In genomic region chr16:94126200-94126599, GRCm38 (mm10) we compare ENCODE assay signal across 19 mouse cellular contexts. TPM values are rescaled to one million over a fixed set of nuclear protein-coding genes. Genes with fewer than 3 reads are reported as not detected.
DNase-seq lines count a peak whose midpoint lies in the region; ATAC-seq and TF ChIP-seq lines count a peak whose summit lies in the region.
"Had no signal": no experiment of that assay in that cellular context is flagged by ENCODE, and none has a peak within 500 bp of the region (broad histone marks: within the 10 kb centered on the region; RNA-seq: fewer than 3 reads in every experiment).

No protein-coding gene starts in this region.

- H3K9ac ChIP-seq in heart, embryonic 15.5 days, result no peak overlapping the region
- no peak overlapping the region for H3K9ac ChIP-seq in forebrain, embryonic 11.5 days (ENCODE audit: low read length)
- H3K9ac ChIP-seq in intestine, postnatal 0 days (ENCODE audit: low read depth, low read length), result no peak overlapping the region
- H3K9ac ChIP-seq: liver, embryonic 12.5 days had no signal

- H3K4me1 ChIP-seq in heart, embryonic 15.5 days (replicated peaks), result peaks cover 20% of the 10 kb centered on the region
- H3K4me1 ChIP-seq in E14TG2a.4 (replicated peaks; ENCODE audit: low read depth, low read length), result peaks cover 16% of the 10 kb centered on the region
- peaks cover 14% of the 10 kb centered on the region for H3K4me1 ChIP-seq in forebrain, embryonic 11.5 days (replicated peaks; ENCODE audit: control insufficient read depth, insufficient read depth, low read length)
- no peaks in the 10 kb centered on the region; the same call in 1 of the 2 replicates for H3K4me1 ChIP-seq in intestine, postnatal 0 days (replicated peaks; ENCODE audit: control insufficient read depth, insufficient read depth, low read length)

- H3K27ac ChIP-seq in heart, embryonic 15.5 days, result no peak overlapping the region
- H3K27ac ChIP-seq in forebrain, embryonic 11.5 days (ENCODE audit: low read depth, low read length), result no peak overlapping the region
- H3K27ac ChIP-seq in intestine, postnatal 0 days (ENCODE audit: low read depth, low read length), result no peak overlapping the region
- H3K27ac ChIP-seq in gastrocnemius, adult 2 months, result no peak overlapping the region
- H3K27ac ChIP-seq: liver, embryonic 12.5 days had no signal

- peaks cover 63% of the 10 kb centered on the region for H3K27me3 ChIP-seq in heart, embryonic 15.5 days
- H3K27me3 ChIP-seq in E14TG2a.4 (ENCODE audit: insufficient read depth, low read length), result peaks cover 68% of the 10 kb centered on the region
- H3K27me3 ChIP-seq in forebrain, embryonic 11.5 days (ENCODE audit: control insufficient read depth, insufficient read depth, low read length), result peaks cover 42% of the 10 kb centered on the region
- H3K27me3 ChIP-seq in intestine, postnatal 0 days (replicated peaks; ENCODE audit: control insufficient read depth, insufficient read depth, low read length), result peaks cover 38% of the 10 kb centered on the region

- 49% methylated on average over 9 of the region's 9 CpGs for WGBS in heart, embryonic 15.5 days
- 17% methylated on average over 9 of the region's 9 CpGs for WGBS in forebrain, embryonic 11.5 days
- WGBS in intestine, postnatal 0 days, result 52% methylated on average over 9 of the region's 9 CpGs

- no peaks in the 10 kb centered on the region for H3K9me3 ChIP-seq in heart, embryonic 15.5 days (replicated peaks)
- no peaks in the 10 kb centered on the region for H3K9me3 ChIP-seq in E14TG2a.4 (ENCODE audit: low read length)
- no peaks in the 10 kb centered on the region for H3K9me3 ChIP-seq in forebrain, embryonic 11.5 days (ENCODE audit: control insufficient read depth, low read length)
- H3K9me3 ChIP-seq in intestine, postnatal 0 days (ENCODE audit: control insufficient read depth), result no peaks in the 10 kb centered on the region
- H3K9me3 ChIP-seq: liver, embryonic 12.5 days had no signal

- DNase-seq in heart, adult 11 months, result no peak
- DNase-seq in forebrain, embryonic 11.5 days (ENCODE audit: low spot score), result no peak
- DNase-seq in gastrocnemius, adult 2 months, result no peak
- no peak for DNase-seq in cerebellum, adult 11-12 months
- DNase-seq: B cell, adult 2 months; cerebellum, postnatal 10 days; gastrocnemius, postnatal 36 days; kidney, postnatal 25 days; lung, postnatal 36 days; thymus, adult 2 months had no signal

- intact Hi-C loops in gastrocnemius, adult 2 months (cut with DNase I), result no loop called here

- TF ChIP-seq CTCF in E14TG2a.4 (conservative IDR thresholded peaks at IDR 0.05; ENCODE audit: low read length), result no peak
- no peak for TF ChIP-seq CTCF in intestine, postnatal 0 days (IDR thresholded peaks at IDR 0.05; ENCODE audit: low read depth)
- TF ChIP-seq CTCF in gastrocnemius, adult 2 months (IDR thresholded peaks at IDR 0.05), result no peak

- ATAC-seq in heart, embryonic 15.5 days (replicated peaks; ENCODE audit: insufficient number of reproducible peaks, insufficient read depth, low FRiP score, low read depth), result no peak
- ATAC-seq in forebrain, embryonic 11.5 days (replicated peaks; ENCODE audit: low FRiP score), result no peak
- ATAC-seq in intestine, postnatal 0 days, result no peak
- no peak for ATAC-seq in megakaryocyte progenitor cell, adult 5-6 weeks (replicated peaks; ENCODE audit: poor library complexity)
- ATAC-seq: activated CD4-positive, CD25-positive, alpha-beta regulatory T cell, adult 4 months; liver, embryonic 12.5 days had no signal

- H3K4me2 ChIP-seq in heart, embryonic 15.5 days, result peak overlapping the region; percentile 85
- H3K4me2 ChIP-seq in forebrain, embryonic 11.5 days (ENCODE audit: low read depth, low read length, severe bottlenecking), result peak overlapping the region; percentile 97; the same call in 1 of the 2 replicates
- no peak overlapping the region for H3K4me2 ChIP-seq in intestine, postnatal 0 days (replicated peaks; ENCODE audit: low read depth)

- H3K36me3 ChIP-seq in heart, embryonic 15.5 days, result no peaks in the 10 kb centered on the region
- H3K36me3 ChIP-seq in E14TG2a.4 (ENCODE audit: insufficient read depth, low read length), result no peaks in the 10 kb centered on the region
- no peaks in the 10 kb centered on the region for H3K36me3 ChIP-seq in forebrain, embryonic 11.5 days (ENCODE audit: control insufficient read depth, insufficient read depth, low read length)
- no peaks in the 10 kb centered on the region for H3K36me3 ChIP-seq in intestine, postnatal 0 days (ENCODE audit: control insufficient read depth, insufficient read depth)
- H3K36me3 ChIP-seq: liver, embryonic 12.5 days had no signal

- H3K4me3 ChIP-seq in heart, embryonic 15.5 days, result peak overlapping the region; percentile 49; the same call in 1 of the 2 replicates
- H3K4me3 ChIP-seq in E14TG2a.4 (replicated peaks; ENCODE audit: low read length), result peak overlapping the region; percentile 75; the same call in 1 of the 2 replicates
- H3K4me3 ChIP-seq in forebrain, embryonic 11.5 days (ENCODE audit: low read depth, low read length), result no peak overlapping the region
- H3K4me3 ChIP-seq in intestine, postnatal 0 days (ENCODE audit: low read depth, low read length), result peak overlapping the region; percentile 30; the same call in 1 of the 2 replicates
- H3K4me3 ChIP-seq in gastrocnemius, adult 2 months, result no peak overlapping the region

RNA-seq across cellular contexts. Expression of gene Sim2, which starts 41.5 kb away (rescaled TPM):
- 0.05 and 0.67 TPM in 2 replicates for polyA plus RNA-seq in heart, embryonic 15.5 days (2015; fragmentation: Nextera tagmentation; extraction: Ambion mirVana)
- polyA plus RNA-seq in forebrain, embryonic 11.5 days (2014; fragmentation: Nextera tagmentation; extraction: Ambion mirVana), result 1.2 and 1.3 TPM in 2 replicates
- not detected in 2 replicates for polyA plus RNA-seq in intestine, postnatal 0 days (2015; fragmentation: Nextera tagmentation; extraction: Ambion mirVana)
- 10 to 100 TPM; 15.0 to 17.9 TPM for total RNA-seq in gastrocnemius, adult 2 months (2021)
- 0.35 and 0.56 TPM in 2 replicates for total RNA-seq in megakaryocyte progenitor cell, adult 5-6 weeks (2015)
- total RNA-seq in megakaryocyte progenitor cell, adult 5-6 weeks (2017), result 0.20 TPM in 1 of 2 replicates, not detected in the other
- total RNA-seq: hematopoietic stem cell, adult 5-6 weeks; MEL had no signal
- polyA plus RNA-seq: activated CD4-positive, CD25-positive, alpha-beta regulatory T cell, adult 4 months; liver, embryonic 12.5 days; spleen, adult 2 months had no signal

Comparison
In these comparisons a context has a peak if more than half of its experiments do, and no peak if none do; other contexts are left out.
1. H3K4me3 ChIP-seq: peak in heart, embryonic 15.5 days (single experiment), E14TG2a.4 (single experiment) and intestine, postnatal 0 days (single experiment); none in forebrain, embryonic 11.5 days (single experiment) and gastrocnemius, adult 2 months (single experiment).